Mouse (Mus musculus): Measurements from ENCODE around the gene Kif3a. TPM values are rescaled to one million over a fixed set of nuclear protein-coding genes. Genes with fewer than 3 reads are reported as not detected.

Kif3a gene
- total RNA-seq, 2 experiments from 2014 or later = 8.4 to 11.2 TPM

- DNase-seq = peak; percentile 7 to 33
Measured at GRCm38 (mm10) chr11:53616748-53617558, 49.8 kb downstream of the Kif3a start.

- DNase-seq = no peak
Measured at GRCm38 (mm10) chr11:53617562-53618109, 50.5 kb downstream of the Kif3a start.

- DNase-seq = no peak
Measured at GRCm38 (mm10) chr11:53618619-53619198, 51.5 kb downstream of the Kif3a start, which contains the start of gene Il4. Gene Il4, minus strand, starts transcription at chr11:53618669.

GRCm38 (mm10) chr11:53619428-53619827 lies 52.2 kb downstream of the Kif3a start:
- no peak for DNase-seq

GRCm38 (mm10) chr11:53620094-53620493 lies 52.9 kb downstream of the Kif3a start:
- DNase-seq = no peak

- no peak for DNase-seq
Measured at GRCm38 (mm10) chr11:53621582-53622439, 54.6 kb downstream of the Kif3a start.

GRCm38 (mm10) chr11:53622440-53622806 lies 55.2 kb downstream of the Kif3a start:
- no peak for DNase-seq

- no peak for DNase-seq
Measured at GRCm38 (mm10) chr11:53623573-53623972, 56.4 kb downstream of the Kif3a start.

- DNase-seq = no peak
Measured at GRCm38 (mm10) chr11:53624124-53624523, 56.9 kb downstream of the Kif3a start.

- DNase-seq = no peak
Measured at GRCm38 (mm10) chr11:53626802-53627373, 59.7 kb downstream of the Kif3a start.

- DNase-seq = peak; percentile 67 to 87
Measured at GRCm38 (mm10) chr11:53627859-53628258, 60.7 kb downstream of the Kif3a start.

GRCm38 (mm10) chr11:53632122-53632733 lies 65.0 kb downstream of the Kif3a start:
- DNase-seq = no peak

GRCm38 (mm10) chr11:53633644-53634043 lies 66.5 kb downstream of the Kif3a start:
- no peak for DNase-seq

GRCm38 (mm10) chr11:53634556-53634955 lies 67.4 kb downstream of the Kif3a start, which contains the start of gene Il13:
Gene Il13, minus strand, starts transcription at chr11:53634702.
- no peak for DNase-seq

- no peak for DNase-seq
Measured at GRCm38 (mm10) chr11:53635590-53636182, 68.5 kb downstream of the Kif3a start.

- DNase-seq = peak in 1 of 2 experiments; percentile 9
Measured at GRCm38 (mm10) chr11:53636183-53636646, 69.0 kb downstream of the Kif3a start.

GRCm38 (mm10) chr11:53637046-53637802 lies 70.0 kb downstream of the Kif3a start:
- DNase-seq = no peak

GRCm38 (mm10) chr11:53637803-53638260 lies 70.7 kb downstream of the Kif3a start:
- DNase-seq = no peak

GRCm38 (mm10) chr11:53642744-53643279 lies 75.6 kb downstream of the Kif3a start:
- DNase-seq = no peak

- no peak for DNase-seq
Measured at GRCm38 (mm10) chr11:53644017-53644416, 76.8 kb downstream of the Kif3a start.

Measured in heart, adult 18-20 months (tissue).